Comparison of ENCODE assay signal across 12 mouse cellular contexts in the genomic region with DNA sequence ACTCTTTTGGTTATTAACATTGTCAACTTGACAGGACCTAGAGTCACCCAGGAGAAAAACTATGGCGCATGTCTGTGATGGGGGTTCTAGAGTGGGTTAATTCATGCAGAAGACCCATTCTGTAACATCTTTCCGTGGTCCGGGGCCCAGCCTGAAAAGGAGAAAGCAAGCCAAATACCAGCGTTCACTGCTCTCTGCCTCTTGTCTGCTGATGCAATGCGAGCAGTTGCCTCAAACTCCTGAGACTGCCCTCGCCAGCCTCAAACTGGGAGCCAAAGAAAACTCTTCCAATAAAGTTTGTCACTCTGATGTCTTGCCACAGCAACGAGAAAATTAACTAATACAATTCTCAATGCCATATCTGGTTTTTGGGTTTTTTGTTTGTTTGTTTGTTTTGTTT.
"Had no signal": no experiment of that assay in that cellular context is flagged by ENCODE, and none has a peak within 500 bp of the region (broad histone marks: within the 10 kb centered on the region; RNA-seq: fewer than 3 reads in every experiment).

No protein-coding gene starts in this region.

- H3K9me3 ChIP-seq: limb, embryonic 12.5 days; limb, embryonic 15.5 days; liver, embryonic 13.5 days had no signal

- H3K9ac ChIP-seq: limb, embryonic 12.5 days; limb, embryonic 15.5 days; liver, embryonic 13.5 days had no signal

- DNase-seq: kidney, postnatal 14 days; kidney, postnatal 4 days; left cerebral cortex, postnatal 4 days; liver, embryonic 13.5 days; lung, adult 2 months; lung, postnatal 14 days; lung, postnatal 4 days; midbrain, embryonic 14.5 days; thymus, postnatal 25 days had no signal

- H3K27me3 ChIP-seq: limb, embryonic 12.5 days; limb, embryonic 15.5 days; liver, embryonic 13.5 days had no signal

- H3K4me2 ChIP-seq: limb, embryonic 12.5 days; limb, embryonic 15.5 days; liver, embryonic 13.5 days; midbrain, embryonic 11.5 days had no signal

- H3K4me1 ChIP-seq: limb, embryonic 12.5 days; limb, embryonic 15.5 days had no signal

- H3K27ac ChIP-seq: limb, embryonic 12.5 days; limb, embryonic 15.5 days; liver, embryonic 13.5 days had no signal

- H3K4me3 ChIP-seq: limb, embryonic 12.5 days; limb, embryonic 15.5 days; liver, embryonic 13.5 days had no signal
